Mouse (Mus musculus): ENCODE data around the gene Atic.

GRCm38 (mm10) chr1:71515041-71515440 is 41.9 kb upstream of the Atic start:
- TF ChIP-seq CTCF (IDR thresholded peaks at IDR 0.05; ENCODE audit: low read depth, low read length) (no peak), POLR2A (IDR thresholded peaks at IDR 0.05; ENCODE audit: borderline replicate concordance, low read depth, low read length) (no peak)

All from bone marrow macrophage, adult 2 months (primary cell).